Mouse (Mus musculus) hindbrain, embryonic 12.5 days (tissue): Measurements from ENCODE around the gene Zfand3. TPM values are rescaled to one million over a fixed set of nuclear protein-coding genes. Genes with fewer than 3 reads are reported as not detected.

Experiments
- ATAC-seq: fragments of 200-750 bp; cut with Nextera tagmentation; 2 replicates; pipeline ENCODE4 v1.8.0; 2017; ENCODE audit warnings: moderate TSS enrichment; ENCODE audit not compliant: low FRiP score
- H3K27ac ChIP-seq: fragments of 300-500 bp; sonication (generic); 2 replicates; pipeline ENCODE4 v1.5.1; 2016; ENCODE audit warnings: mild to moderate bottlenecking
- H3K27me3 ChIP-seq: fragments of 300-500 bp; sonication (generic); 2 replicates; pipeline ENCODE4 v1.6.1; 2016; ENCODE audit warnings: mild to moderate bottlenecking
- H3K36me3 ChIP-seq: fragments of 300-500 bp; sonication (generic); 2 replicates; pipeline ENCODE4 v1.6.1; 2016; ENCODE audit warnings: mild to moderate bottlenecking
- H3K4me1 ChIP-seq: fragments of 300-500 bp; sonication (generic); 2 replicates; pipeline ENCODE4 v1.6.1; 2016
- H3K4me2 ChIP-seq: fragments of 300-500 bp; sonication (generic); replicated peaks from 2 replicates; pipeline ENCODE4 v1.6.1; 2016; ENCODE audit warnings: mild to moderate bottlenecking
- H3K4me3 ChIP-seq: fragments of 300-500 bp; sonication (generic); 2 replicates; pipeline ENCODE4 v1.5.1; 2016; ENCODE audit warnings: mild to moderate bottlenecking
- H3K9ac ChIP-seq: fragments of 300-500 bp; sonication (generic); 2 replicates; pipeline ENCODE4 v1.6.1; 2016; ENCODE audit warnings: mild to moderate bottlenecking, moderate library complexity
- H3K9me3 ChIP-seq: fragments of 300-500 bp; sonication (generic); replicated peaks from 2 replicates; pipeline ENCODE4 v1.6.1; 2016; ENCODE audit warnings: mild to moderate bottlenecking
- WGBS: fragments of 180-500 bp; shearing (Covaris S2); methylation state at CpG from one replicate; pipeline ENCODE4 v1.1.7; 2016; 5-methylcytosine and 5-hydroxymethylcytosine counted together
- polyA plus RNA-seq: library from polyadenylated mRNA; unstranded; fragments of >200 nt; fragmentation: Nextera tagmentation; extraction: Ambion mirVana; gene quantifications from 2 replicates; pipeline ENCODE4 v1.2.1, GENCODE M21; 2016

Gene Zfand3
- polyA plus RNA-seq = 85.6 and 95.1 TPM in 2 replicates

DNA sequence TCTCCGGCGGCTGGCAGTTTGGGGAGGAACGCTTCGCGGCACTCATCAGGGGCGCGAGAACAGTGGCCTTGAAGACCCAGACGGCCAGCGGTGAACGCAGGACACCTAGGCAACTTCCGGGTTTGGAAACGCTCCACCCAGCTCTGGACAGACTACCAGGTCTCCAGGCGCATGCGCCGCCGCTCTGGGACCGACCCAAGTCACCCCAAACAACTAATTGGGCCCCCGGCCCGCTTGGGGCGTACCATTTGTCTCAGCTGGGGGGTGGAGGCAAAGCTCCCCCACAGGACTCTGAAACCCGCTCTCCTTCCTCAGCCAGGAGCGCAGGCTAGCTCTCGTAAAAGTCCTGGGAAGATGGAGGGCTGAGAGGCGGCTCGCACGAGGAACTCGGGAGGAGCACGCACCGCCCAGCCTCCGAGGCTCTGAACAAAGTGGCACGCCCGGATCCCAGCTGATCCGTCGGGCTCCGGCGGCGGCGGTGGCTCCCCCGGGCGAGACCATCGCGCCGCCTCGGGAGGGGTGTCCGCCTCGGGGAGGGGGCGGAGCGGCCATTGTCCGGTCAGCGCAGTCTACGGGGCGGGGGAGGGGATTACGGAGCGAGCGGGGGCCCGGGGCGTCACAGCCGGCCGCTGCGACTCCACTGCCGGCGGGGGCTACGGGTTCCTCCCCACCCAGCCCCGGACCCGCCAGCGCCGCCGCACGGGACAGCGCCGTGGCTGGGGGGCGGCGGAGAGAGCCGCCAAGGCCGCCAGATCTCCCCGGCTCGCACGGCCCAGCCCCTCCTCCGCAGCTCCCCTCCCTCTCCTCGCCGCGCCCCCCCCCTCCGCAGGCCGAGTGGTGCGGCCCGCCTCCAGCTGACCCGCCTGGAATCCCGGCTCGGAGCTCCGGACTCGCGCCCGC is at the start of gene Zfand3:
TSS of gene Zfand3 (plus strand) at position 531 of the 900 bp plus-strand sequence.
- Histone ChIP-seq H3K36me3 (no peaks in the 10 kb centered on the region), H3K4me1 (peaks cover 36% of the 10 kb centered on the region), H3K9ac (peak within 1 kb of the TSS; percentile 97), H3K27me3 (no peaks in the 10 kb centered on the region), H3K4me2 (peak within 1 kb of the TSS; percentile 74), H3K9me3 (no peaks in the 10 kb centered on the region), H3K4me3 (peak within 1 kb of the TSS; percentile 77), H3K27ac (peak within 1 kb of the TSS; percentile 100)
- under 1% methylated on average over 55 of the region's 93 CpGs for WGBS
- ATAC-seq = peak; percentile 92

DNA sequence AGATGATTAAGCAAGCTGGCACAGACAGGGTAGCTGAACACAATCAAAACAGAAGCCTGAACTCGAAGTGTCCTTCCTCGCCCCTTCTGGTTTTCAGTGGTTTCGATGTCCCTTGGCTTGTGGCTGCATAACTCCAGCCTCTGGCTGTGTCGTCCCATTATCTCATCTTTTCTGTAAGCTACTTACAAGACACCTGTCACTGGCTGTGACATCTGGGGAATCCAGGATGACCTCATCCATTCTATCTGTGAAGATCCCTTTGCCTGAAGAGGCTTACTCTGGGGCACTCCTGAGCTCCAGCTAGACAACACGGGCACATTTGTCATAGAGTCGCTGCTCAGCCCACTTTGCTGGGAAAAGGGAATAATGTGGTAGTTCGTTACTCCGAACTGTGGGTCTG is 48.7 kb upstream of the Zfand3 start:
- Histone ChIP-seq H3K9me3 (no peaks in the 10 kb centered on the region), H3K4me2 (no peak overlapping the region), H3K27me3 (no peaks in the 10 kb centered on the region), H3K36me3 (no peaks in the 10 kb centered on the region), H3K27ac (no peak overlapping the region), H3K4me1 (peaks cover 5% of the 10 kb centered on the region), H3K9ac (no peak overlapping the region), H3K4me3 (no peak overlapping the region)
- WGBS = 66% methylated on average over 8 of the region's 8 CpGs
- no peak for ATAC-seq

DNA sequence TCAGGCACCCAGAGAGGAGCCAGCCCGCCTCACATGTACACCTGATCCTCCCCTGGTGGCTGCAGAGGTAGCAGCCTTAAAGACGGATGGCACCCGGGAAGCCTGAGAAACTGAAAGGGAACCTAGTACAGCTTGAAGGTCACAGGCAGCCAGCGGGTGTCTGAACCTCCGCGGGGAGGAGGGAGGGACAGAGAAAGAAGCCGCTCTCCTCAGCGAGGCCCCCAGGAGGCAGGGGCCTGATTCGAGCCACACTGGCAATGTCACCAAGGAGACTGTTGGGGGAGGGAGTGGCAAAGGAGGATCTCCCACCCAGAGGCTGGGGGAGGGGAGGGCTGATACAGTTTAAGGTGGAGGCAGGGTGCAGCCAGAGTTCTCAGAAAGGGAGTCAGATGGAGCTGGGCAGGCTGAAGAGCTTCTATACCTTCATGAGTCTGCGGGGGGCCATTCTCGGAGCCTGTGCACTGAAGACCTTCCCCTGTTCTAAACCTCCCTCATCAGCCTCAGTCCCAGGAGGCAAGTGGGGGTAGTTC is 40.7 kb upstream of the Zfand3 start:
- peak overlapping the region; percentile 23; the same call in 1 of the 2 replicates for H3K27ac ChIP-seq
- peaks cover 10% of the 10 kb centered on the region; the same call in 1 of the 2 replicates for H3K27me3 ChIP-seq
- peak overlapping the region; percentile 39 for H3K4me2 ChIP-seq
- H3K36me3 ChIP-seq = no peaks in the 10 kb centered on the region
- H3K4me1 ChIP-seq = peaks cover 39% of the 10 kb centered on the region
- H3K4me3 ChIP-seq = no peak overlapping the region
- peak overlapping the region; percentile 29; the same call in 1 of the 2 replicates for H3K9ac ChIP-seq
- WGBS = 2% methylated on average over 11 of the region's 11 CpGs
- ATAC-seq = peak; percentile 49; the same call in 1 of the 2 replicates
- no peaks in the 10 kb centered on the region for H3K9me3 ChIP-seq

DNA sequence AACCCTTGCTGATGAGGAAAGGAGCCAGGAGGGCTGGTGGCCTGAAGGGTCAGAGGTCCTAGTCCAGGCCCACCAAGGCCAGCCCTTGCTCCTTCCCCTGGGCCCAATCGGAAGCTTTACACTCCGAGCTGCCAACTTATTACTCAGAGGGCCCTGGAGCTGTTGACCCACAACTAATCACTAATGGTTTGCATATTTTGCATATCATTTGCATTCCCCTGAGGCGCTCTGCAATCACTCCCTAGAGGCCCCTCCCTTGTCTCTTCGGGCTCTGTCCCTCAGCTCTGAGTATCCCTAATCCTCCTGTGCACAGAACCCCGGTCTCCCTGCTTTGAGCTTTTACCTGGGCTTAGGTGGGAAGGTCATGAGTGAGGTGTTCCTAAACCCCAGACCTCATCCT is 39.0 kb upstream of the Zfand3 start:
- ATAC-seq = peak; percentile 42
- no peak overlapping the region for H3K9ac ChIP-seq
- 0 out of 2 replicates have a peak overlapping the region, but pooled peaks have one; percentile 5 for H3K27ac ChIP-seq
- H3K9me3 ChIP-seq = no peaks in the 10 kb centered on the region
- H3K27me3 ChIP-seq = peaks cover 10% of the 10 kb centered on the region; the same call in 1 of the 2 replicates
- no peaks in the 10 kb centered on the region for H3K36me3 ChIP-seq
- H3K4me2 ChIP-seq = peak overlapping the region; percentile 39; the same call in 1 of the 2 replicates
- H3K4me3 ChIP-seq = no peak overlapping the region
- WGBS = 13% methylated on average over 5 of the region's 5 CpGs
- peaks cover 39% of the 10 kb centered on the region for H3K4me1 ChIP-seq

DNA sequence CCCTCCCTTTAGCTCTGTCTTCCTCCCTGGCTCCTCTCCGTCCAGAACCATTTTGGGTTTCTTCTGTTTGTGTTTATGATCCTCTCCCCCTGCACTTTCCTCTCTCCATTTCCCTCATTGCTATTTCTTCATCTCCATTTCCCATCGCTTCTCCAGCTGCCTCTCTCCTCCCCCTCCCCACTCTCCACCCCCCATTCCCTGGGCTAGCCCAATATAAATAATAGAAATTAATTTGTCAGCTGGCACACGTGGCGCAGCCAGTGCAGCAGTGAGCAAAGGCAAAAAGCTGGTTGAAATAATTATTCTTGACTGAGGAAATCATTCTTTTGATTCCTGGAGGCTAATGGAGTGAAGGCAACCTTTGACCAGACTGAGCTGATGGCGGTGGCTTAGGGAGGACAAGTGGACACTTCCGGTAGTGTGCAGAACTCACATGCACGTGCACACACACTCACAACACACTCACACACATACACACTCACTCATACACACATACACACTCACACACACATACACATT is 34.4 kb upstream of the Zfand3 start, which contains the start of gene Mdga1:
TSS of gene Mdga1 (minus strand) at position 51 of the 519 bp plus-strand sequence.
- H3K9me3 ChIP-seq = no peaks in the 10 kb centered on the region
- no peaks in the 10 kb centered on the region; the same call in 1 of the 2 replicates for H3K27me3 ChIP-seq
- H3K4me1 ChIP-seq = peaks cover 26% of the 10 kb centered on the region
- no peak within 1 kb of the TSS for H3K9ac ChIP-seq
- H3K4me2 ChIP-seq = no peak within 1 kb of the TSS
- no peak for ATAC-seq
- H3K27ac ChIP-seq = no peak within 1 kb of the TSS
- no peak within 1 kb of the TSS for H3K4me3 ChIP-seq
- no peaks in the 10 kb centered on the region for H3K36me3 ChIP-seq
- WGBS = 67% methylated on average over 7 of the region's 7 CpGs

DNA sequence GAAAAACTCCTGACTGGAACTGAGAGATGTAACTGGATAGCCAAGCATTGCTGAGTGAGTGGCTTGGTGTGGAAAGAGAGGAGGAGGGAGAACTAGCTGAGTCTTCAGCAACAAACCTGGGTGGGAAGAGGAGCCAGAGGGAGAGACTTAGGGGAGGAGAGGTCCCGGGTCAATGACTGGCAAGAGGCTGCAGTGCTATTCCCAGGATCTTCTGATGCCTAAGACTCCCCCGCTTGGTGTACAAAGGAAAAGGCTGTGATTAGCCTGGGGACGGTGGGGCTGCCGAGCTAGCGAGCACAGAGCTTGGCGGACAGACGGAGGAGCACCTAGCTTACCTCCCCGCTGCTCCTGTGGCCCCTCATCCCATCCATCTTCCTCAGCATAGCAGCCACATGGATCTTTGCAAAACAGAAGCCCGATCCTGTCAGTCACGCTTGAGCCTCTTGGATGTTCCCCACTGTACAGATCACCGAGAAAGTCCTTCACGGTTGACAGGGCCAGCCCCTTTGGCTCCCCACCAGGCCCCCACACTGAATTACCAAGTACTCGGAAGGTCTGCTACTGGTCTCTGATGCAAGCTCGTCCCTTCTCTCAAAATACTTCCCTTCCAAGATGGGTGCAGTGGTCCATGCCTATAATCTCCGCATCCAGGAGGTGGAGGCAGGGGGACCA is 32.6 kb upstream of the Zfand3 start:
- H3K9me3 ChIP-seq = no peaks in the 10 kb centered on the region
- no peak overlapping the region for H3K27ac ChIP-seq
- H3K27me3 ChIP-seq = no peaks in the 10 kb centered on the region; the same call in 1 of the 2 replicates
- H3K4me1 ChIP-seq = peaks cover 12% of the 10 kb centered on the region; the same call in 1 of the 2 replicates
- no peaks in the 10 kb centered on the region for H3K36me3 ChIP-seq
- H3K4me2 ChIP-seq = no peak overlapping the region
- H3K9ac ChIP-seq = no peak overlapping the region
- ATAC-seq = no peak
- 31% methylated on average over 15 of the region's 15 CpGs for WGBS
- no peak overlapping the region for H3K4me3 ChIP-seq

DNA sequence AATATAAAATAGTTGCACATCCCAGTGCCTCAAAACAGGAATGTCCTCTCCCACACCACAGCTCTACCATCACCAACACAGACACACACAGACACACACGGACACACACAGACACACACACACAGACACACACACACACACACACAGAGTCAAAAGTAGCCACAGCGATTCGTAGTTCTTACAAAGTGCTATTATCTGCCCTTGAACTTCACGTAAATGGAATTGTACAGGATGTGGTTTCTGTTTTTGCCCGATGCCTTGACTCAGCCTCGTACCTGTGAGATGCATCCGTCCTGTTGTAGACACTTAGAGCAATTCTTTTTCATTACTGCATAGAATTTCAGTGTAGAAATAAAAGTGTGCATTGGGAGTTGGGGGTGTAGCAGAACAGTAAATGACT is 31.3 kb upstream of the Zfand3 start:
- Histone ChIP-seq H3K4me3 (no peak overlapping the region), H3K4me1 (peaks cover 10% of the 10 kb centered on the region; the same call in 1 of the 2 replicates), H3K4me2 (no peak overlapping the region), H3K9ac (no peak overlapping the region), H3K27ac (no peak overlapping the region), H3K27me3 (no peaks in the 10 kb centered on the region; the same call in 1 of the 2 replicates), H3K9me3 (no peaks in the 10 kb centered on the region), H3K36me3 (no peaks in the 10 kb centered on the region)
- ATAC-seq = no peak
- 96% methylated on average over 7 of the region's 7 CpGs for WGBS

DNA sequence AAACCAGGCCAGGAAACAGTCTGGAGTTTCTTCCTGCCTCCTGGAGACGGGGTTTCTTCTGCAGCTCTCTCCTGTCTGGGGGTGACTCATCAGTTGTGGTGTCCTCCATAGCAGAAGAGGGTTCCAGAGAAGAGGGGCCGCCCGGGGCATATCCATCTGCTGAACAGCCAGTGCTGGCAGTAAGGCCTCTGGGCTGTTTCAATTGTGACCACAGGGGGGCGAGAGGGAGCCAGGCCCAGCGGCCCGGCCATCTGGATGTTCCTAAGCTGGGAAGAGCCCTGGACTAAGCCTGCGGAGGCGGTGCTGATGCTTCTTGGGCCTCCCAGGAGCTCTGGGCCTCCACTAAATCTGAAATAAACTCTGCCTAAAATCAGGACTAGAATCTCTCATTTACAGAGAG is 28.8 kb upstream of the Zfand3 start:
- Histone ChIP-seq H3K4me2 (no peak overlapping the region), H3K27me3 (no peaks in the 10 kb centered on the region; the same call in 1 of the 2 replicates), H3K27ac (no peak overlapping the region), H3K36me3 (no peaks in the 10 kb centered on the region), H3K9ac (no peak overlapping the region), H3K9me3 (no peaks in the 10 kb centered on the region), H3K4me3 (no peak overlapping the region), H3K4me1 (peaks cover 9% of the 10 kb centered on the region; the same call in 1 of the 2 replicates)
- peak; percentile 71; the same call in 1 of the 2 replicates for ATAC-seq
- WGBS = 5% methylated on average over 8 of the region's 8 CpGs

DNA sequence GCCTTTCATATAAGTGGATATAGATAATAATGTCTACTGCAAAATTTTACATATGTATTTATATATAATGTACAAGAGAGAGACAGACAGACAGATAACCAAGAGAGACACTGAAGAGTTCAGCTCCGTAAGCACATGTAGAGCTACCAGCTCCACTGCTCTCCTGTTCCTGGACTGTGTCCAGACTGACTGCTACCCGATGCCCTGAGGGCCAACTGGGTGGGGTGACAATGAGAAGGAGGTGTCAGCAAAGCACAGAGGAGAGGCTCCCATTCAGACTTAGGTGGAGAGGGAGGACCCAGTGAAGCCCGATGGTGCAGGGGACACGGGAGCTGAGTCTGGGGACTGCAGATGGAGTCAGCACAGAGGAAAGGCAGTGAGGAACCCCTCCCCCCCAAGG is 25.5 kb upstream of the Zfand3 start:
- Histone ChIP-seq H3K9ac (no peak overlapping the region), H3K27me3 (no peaks in the 10 kb centered on the region), H3K4me3 (no peak overlapping the region), H3K27ac (no peak overlapping the region; the same call in 1 of the 2 replicates), H3K4me2 (no peak overlapping the region), H3K36me3 (no peaks in the 10 kb centered on the region), H3K4me1 (0 out of 2 replicates have a peak, but pooled peaks cover 2% of the 10 kb centered on the region), H3K9me3 (no peaks in the 10 kb centered on the region)
- WGBS = 52% methylated on average over 4 of the region's 4 CpGs
- no peak for ATAC-seq

DNA sequence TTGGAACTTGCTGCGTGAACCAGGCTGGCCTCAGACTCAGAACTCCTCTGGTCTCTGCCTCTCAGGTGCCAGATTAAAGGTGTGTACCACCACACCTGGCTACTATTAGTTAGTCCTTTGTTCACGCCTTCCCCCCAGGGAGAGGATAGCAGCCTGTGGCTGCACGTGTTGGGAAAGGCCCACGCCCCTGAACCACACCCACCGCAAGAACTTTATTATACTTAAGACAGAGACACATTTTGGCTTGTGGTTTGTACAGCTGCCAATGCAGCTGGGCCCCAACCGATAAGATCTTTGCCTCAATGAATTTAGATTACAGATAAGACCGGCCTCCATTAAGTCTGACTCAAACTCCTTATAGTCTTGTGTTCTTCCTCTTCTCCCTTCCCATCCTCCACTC is 24.7 kb upstream of the Zfand3 start:
- no peak overlapping the region for H3K27ac ChIP-seq
- H3K9ac ChIP-seq = no peak overlapping the region
- H3K36me3 ChIP-seq = no peaks in the 10 kb centered on the region
- no peak for ATAC-seq
- no peaks in the 10 kb centered on the region for H3K9me3 ChIP-seq
- H3K27me3 ChIP-seq = no peaks in the 10 kb centered on the region
- 83% methylated on average over 7 of the region's 7 CpGs for WGBS
- H3K4me3 ChIP-seq = no peak overlapping the region
- no peak overlapping the region for H3K4me2 ChIP-seq
- H3K4me1 ChIP-seq = 0 out of 2 replicates have a peak, but pooled peaks cover 2% of the 10 kb centered on the region

DNA sequence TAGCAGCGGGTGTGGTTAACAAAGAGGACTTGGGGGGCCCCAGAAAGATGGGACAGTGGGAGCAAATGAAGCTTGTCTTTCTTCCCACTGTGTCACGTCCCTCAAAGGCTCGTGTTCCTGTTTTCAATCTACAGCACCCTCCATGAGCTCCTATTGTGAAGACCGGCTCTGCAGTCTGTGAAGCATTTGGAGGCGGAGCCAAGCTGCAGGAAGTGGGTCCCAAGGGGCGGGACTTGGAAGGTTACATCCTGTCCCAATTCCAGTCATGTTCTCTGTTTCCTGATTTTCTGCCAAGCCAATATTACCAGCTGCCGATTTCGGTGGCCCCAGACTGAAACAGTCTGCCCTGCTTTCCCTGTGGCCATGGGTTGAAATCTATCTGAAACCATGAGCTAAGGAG is 23.0 kb upstream of the Zfand3 start:
- 65% methylated on average over 8 of the region's 8 CpGs for WGBS
- Histone ChIP-seq H3K9me3 (no peaks in the 10 kb centered on the region), H3K4me1 (0 out of 2 replicates have a peak, but pooled peaks cover 2% of the 10 kb centered on the region), H3K4me3 (0 out of 2 replicates have a peak overlapping the region, but pooled peaks have one; percentile 10), H3K4me2 (no peak overlapping the region), H3K27ac (no peak overlapping the region), H3K9ac (no peak overlapping the region), H3K36me3 (no peaks in the 10 kb centered on the region), H3K27me3 (no peaks in the 10 kb centered on the region)
- no peak for ATAC-seq
